Mouse (Mus musculus) intestine, embryonic 16.5 days (tissue): ENCODE measurements around the gene Phf10. TPM values are rescaled to one million over a fixed set of nuclear protein-coding genes. Genes with fewer than 3 reads are reported as not detected.
A peak's percentile ranks its signal among the peaks of the same experiment; 100 is the strongest.
"Not testable (repeated sequence)": the region's sequence is repeated elsewhere in the genome, so short reads cannot be mapped to it uniquely, and the experiment has no call there.

Experiments
- ATAC-seq: fragments of 200-750 bp; cut with Nextera tagmentation; 2 replicates; pipeline ENCODE4 v1.8.0; 2017; ENCODE audit warnings: moderate TSS enrichment, moderate library complexity
- H3K27ac ChIP-seq: fragments of 300-500 bp; sonication (generic); 2 replicates; pipeline ENCODE4 v1.5.1; 2014; ENCODE audit warnings: mild to moderate bottlenecking, low read length
- H3K27me3 ChIP-seq: fragments of 300-500 bp; sonication (generic); replicated peaks from 2 replicates; pipeline ENCODE4 v1.6.1; 2014; ENCODE audit warnings: low read length, control low read depth, mixed read lengths; ENCODE audit not compliant: control insufficient read depth, insufficient read depth
- H3K36me3 ChIP-seq: fragments of 300-500 bp; sonication (generic); 2 replicates; pipeline ENCODE4 v1.6.1; 2014; ENCODE audit warnings: low read length, control low read depth; ENCODE audit not compliant: control insufficient read depth, insufficient read depth
- H3K4me1 ChIP-seq: fragments of 300-500 bp; sonication (generic); 2 replicates; pipeline ENCODE4 v1.6.1; 2014; ENCODE audit warnings: low read length, control low read depth, mixed read lengths; ENCODE audit not compliant: control insufficient read depth, insufficient read depth
- H3K4me2 ChIP-seq: fragments of 300-500 bp; sonication (generic); 2 replicates; pipeline ENCODE4 v1.6.1; 2014; ENCODE audit warnings: low read depth, low read length, control low read depth
- H3K4me3 ChIP-seq: fragments of 300-500 bp; sonication (generic); 2 replicates; pipeline ENCODE4 v1.5.1; 2014; ENCODE audit warnings: mild to moderate bottlenecking, low read length
- H3K9ac ChIP-seq: fragments of 300-500 bp; sonication (generic); 2 replicates; pipeline ENCODE4 v1.6.1; 2014; ENCODE audit warnings: low read depth, low read length
- H3K9me3 ChIP-seq: fragments of 300-500 bp; sonication (generic); 2 replicates; pipeline ENCODE4 v1.6.1; 2016; ENCODE audit warnings: low read length, control low read depth; ENCODE audit not compliant: control insufficient read depth
- WGBS: fragments of 180-500 bp; shearing (Covaris S2); extraction: QIAGEN DNeasy Blood & Tissue Kit; methylation state at CpG from one replicate; pipeline ENCODE4 v1.1.7; 2014; 5-methylcytosine and 5-hydroxymethylcytosine counted together
- polyA plus RNA-seq: library from polyadenylated mRNA; unstranded; fragments of >200 nt; fragmentation: Nextera tagmentation; extraction: Ambion mirVana; gene quantifications from 2 replicates; pipeline ENCODE4 v1.2.1, GENCODE M21; 2015

Phf10 gene
- polyA plus RNA-seq, 1 experiment from 2014 or later: 27.5 TPM

DNA sequence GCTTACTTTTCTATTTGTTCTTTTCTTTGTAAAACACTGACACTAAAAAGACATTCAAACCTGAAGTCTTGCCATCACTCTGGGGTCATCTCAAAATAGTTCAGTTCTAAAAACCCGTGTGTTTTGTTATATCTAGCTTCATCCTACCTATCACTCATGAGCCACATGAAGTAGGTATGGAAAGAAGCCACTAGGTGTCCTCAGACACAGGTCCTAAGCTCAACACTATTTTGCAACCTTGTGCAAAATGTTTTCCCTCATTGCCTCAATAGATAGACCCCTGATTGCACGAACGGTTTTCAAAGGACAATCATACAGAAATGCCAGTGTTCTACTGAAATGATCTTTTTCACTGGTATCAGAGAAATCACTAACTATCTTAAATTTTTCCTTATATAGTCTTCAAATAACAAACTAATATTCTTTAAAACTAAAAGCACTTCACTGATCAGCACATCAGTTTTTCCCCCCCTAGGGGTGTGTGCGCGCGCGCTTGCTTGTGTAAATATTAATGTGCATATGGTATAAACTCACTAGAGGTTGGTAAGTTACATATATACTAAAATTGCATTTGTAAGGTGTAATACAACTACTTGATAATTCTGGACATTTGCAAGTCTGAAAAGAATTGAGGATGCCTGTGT, 16.8 kb upstream of the Phf10 start:
- H3K9ac ChIP-seq, H3K4me2 ChIP-seq, H3K4me1 ChIP-seq, H3K27me3 ChIP-seq, H3K27ac ChIP-seq, H3K9me3 ChIP-seq, H3K36me3 ChIP-seq, H3K4me3 ChIP-seq: not testable (repeated sequence)
- peak; percentile 26; the same call in 1 of the 2 replicates for ATAC-seq
- 2% methylated on average over 4 of the region's 7 CpGs for WGBS

DNA sequence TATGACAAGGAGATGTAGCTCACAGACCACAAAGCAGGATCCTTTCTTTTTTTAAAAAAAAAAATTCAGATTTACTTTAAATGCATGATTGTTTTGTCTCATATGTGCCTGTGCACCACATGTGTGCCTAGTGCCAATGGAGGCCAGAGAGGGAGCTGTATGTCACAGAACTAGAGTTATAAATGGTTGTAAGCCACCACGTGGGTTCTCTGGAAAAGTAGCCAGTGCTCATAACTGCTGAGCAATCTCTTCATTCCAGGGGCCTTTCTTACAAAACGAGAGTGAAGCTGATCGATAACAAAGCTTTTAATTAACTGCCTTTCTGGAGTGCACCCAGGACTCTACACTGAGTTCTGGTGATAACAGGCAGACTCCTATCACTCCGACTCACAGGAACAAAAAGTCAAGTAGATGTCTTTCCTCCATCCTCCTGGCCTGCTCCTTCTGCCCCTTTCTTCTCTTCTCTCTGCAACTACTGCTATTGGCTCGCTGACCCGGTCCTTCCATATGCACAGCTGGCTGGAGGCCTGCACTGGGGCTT, 7.4 kb upstream of the Phf10 start:
- H3K4me1 ChIP-seq, H3K27ac ChIP-seq, H3K9me3 ChIP-seq, H3K4me2 ChIP-seq, ATAC-seq, H3K9ac ChIP-seq, H3K27me3 ChIP-seq, H3K36me3 ChIP-seq, H3K4me3 ChIP-seq: not testable (repeated sequence)
- WGBS: no CpG with 5 or more reads among the region's 6 CpGs

DNA sequence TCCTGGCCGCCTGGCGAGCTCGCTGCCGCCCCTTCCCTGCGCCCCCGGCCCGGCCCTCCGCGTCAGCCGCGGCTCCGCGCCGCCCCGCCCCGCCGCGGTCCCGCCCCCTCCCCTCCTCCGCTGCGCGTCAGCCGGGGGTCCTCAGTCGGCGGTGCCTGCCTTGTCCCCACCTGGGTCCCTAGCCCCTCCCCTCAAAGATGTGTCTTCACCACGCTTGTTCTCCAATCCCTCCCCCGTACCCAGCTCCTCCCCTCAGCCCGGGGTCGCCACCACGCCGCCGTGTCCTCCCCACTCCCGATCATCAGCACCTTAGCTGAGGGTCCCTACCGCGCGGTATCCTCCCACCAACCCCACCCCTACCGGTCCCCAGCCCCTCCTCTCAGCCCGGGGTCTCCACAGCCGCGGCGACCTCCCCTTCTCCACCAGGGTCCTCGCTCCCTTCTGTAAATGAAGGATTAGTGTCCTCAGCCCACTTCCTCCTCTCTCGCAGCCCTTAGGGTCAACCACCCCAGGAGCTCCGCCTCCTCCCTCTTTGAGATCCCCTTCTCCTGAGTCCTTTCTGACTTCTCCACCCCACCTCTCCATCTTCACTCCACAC, 583 bp upstream of the Phf10 start:
- not testable (repeated sequence) for H3K9me3 ChIP-seq, H3K36me3 ChIP-seq, H3K4me2 ChIP-seq, H3K9ac ChIP-seq, H3K27me3 ChIP-seq, H3K4me1 ChIP-seq, H3K27ac ChIP-seq, H3K4me3 ChIP-seq
- ATAC-seq: peak; percentile 86
- WGBS: no CpG with 5 or more reads among the region's 44 CpGs

DNA sequence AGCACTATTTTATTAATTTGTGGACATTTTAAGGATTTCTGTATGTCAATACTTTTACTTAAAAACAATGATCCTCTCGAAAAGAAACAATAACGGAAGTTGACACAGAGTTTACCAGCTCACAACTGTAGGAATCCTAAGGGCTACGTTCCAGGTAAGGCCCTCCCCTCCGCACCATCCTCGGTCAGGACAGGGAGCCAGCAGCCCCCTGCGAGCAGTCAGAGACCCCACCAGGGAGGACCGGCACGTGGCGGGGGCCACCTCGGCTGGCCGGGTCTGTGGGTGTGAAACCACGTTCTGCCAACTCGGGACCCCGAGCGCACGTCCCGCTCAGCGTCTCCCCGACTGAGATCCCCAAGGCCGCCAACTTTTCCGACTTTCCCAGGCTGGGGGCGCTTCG, 553 bp downstream of the Phf10 start:
- no peaks in the 10 kb centered on the region for H3K9me3 ChIP-seq
- H3K4me3 ChIP-seq: peak overlapping the region; percentile 73
- H3K36me3 ChIP-seq: no peaks in the 10 kb centered on the region
- H3K27ac ChIP-seq: no peak overlapping the region
- peak overlapping the region; percentile 83 for H3K9ac ChIP-seq
- peak overlapping the region; percentile 86 for H3K4me2 ChIP-seq
- under 1% methylated on average over 20 of the region's 23 CpGs for WGBS
- peaks cover 3% of the 10 kb centered on the region for H3K4me1 ChIP-seq
- no peaks in the 10 kb centered on the region for H3K27me3 ChIP-seq
- ATAC-seq: peak; percentile 41

DNA sequence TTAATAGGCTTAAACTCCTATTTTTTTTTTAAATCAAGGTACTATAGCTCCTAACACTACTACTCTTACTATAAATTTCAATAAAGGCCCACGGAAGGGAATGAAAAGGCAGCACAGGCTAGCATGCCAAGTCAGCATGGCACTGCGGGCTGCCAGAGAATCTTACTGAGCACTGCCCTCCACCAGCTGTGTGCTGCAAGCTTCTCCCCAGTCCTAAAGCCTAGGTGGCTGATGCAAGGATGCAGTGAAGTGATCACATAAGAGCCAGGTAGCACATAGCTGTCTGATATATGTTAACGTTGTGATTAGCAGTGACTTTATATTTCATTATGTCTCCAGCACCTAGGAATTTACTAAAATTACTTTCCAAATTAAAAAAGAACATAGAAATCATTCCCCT, 1.1 kb downstream of the Phf10 start:
- no peaks in the 10 kb centered on the region for H3K36me3 ChIP-seq
- peak overlapping the region; percentile 57; the same call in 1 of the 2 replicates for H3K9ac ChIP-seq
- no peak overlapping the region for H3K27ac ChIP-seq
- peak overlapping the region; percentile 59 for H3K4me2 ChIP-seq
- ATAC-seq: no peak
- H3K27me3 ChIP-seq: no peaks in the 10 kb centered on the region
- no peaks in the 10 kb centered on the region for H3K9me3 ChIP-seq
- WGBS: 30% methylated on average over 3 of the region's 3 CpGs
- H3K4me3 ChIP-seq: peak overlapping the region; percentile 38; the same call in 1 of the 2 replicates
- H3K4me1 ChIP-seq: peaks cover 3% of the 10 kb centered on the region

DNA sequence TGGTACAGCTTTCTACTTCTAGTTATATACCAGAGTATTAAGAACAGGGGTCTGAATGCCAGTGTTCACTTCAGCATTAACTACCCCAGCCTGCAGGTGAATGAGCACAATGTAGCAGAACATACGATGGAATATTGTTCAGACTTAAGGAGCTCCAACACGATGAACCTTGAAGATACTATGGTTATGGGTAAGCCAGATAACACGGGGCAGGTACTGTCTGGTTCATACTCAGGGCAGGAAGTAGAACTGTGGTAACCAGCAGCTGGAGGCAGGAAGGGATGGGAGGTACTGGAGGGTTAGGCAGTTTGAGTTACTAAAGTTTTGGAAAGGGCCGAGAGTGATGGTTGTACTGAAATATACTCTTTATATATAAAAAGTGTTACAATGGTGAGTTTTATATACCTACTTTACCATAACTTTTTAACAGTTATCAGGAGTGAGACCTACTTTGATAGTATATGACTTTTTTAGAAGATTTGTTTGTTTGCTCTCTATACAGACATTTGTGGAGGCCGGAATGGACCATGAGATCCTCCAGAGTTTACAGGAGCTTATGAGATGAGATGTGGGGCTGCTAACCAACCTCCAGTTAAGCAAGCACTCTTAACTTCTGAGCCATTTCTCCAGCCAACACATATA, 2.3 kb downstream of the Phf10 start:
- Histone ChIP-seq H3K4me2 (no peak overlapping the region), H3K27ac (no peak overlapping the region), H3K27me3 (no peaks in the 10 kb centered on the region), H3K4me3 (no peak overlapping the region), H3K9me3 (no peaks in the 10 kb centered on the region), H3K36me3 (peaks cover 3% of the 10 kb centered on the region; the same call in 1 of the 2 replicates), H3K9ac (no peak overlapping the region), H3K4me1 (peaks cover 3% of the 10 kb centered on the region)
- 86% methylated on average over 5 of the region's 5 CpGs for WGBS
- ATAC-seq: no peak

DNA sequence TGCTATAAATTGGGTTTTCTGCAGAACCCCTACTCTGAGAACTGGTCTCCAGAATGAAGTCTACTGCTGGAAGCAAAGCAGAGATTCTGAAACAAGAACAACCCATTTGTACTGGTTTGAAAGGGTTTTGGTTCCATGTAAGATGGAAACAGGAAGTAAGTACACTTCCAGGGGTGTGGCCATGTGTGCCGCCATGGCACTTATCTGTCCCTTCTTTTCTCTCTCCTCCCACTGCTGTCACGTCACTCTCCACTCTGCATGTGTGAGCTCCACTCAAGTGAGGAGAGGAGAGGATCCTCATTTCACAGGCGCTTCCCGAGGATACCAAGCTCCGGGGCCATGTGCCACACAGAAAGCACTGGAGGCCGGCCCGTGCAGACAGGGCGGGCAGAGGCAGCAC, 7.6 kb downstream of the Phf10 start:
- WGBS: 88% methylated on average over 8 of the region's 8 CpGs
- Histone ChIP-seq H3K36me3 (peaks cover 11% of the 10 kb centered on the region; the same call in 1 of the 2 replicates), H3K4me1 (no peaks in the 10 kb centered on the region), H3K9ac (no peak overlapping the region), H3K27ac (no peak overlapping the region), H3K4me3 (no peak overlapping the region), H3K27me3 (no peaks in the 10 kb centered on the region), H3K4me2 (no peak overlapping the region), H3K9me3 (no peaks in the 10 kb centered on the region)
- no peak for ATAC-seq

DNA sequence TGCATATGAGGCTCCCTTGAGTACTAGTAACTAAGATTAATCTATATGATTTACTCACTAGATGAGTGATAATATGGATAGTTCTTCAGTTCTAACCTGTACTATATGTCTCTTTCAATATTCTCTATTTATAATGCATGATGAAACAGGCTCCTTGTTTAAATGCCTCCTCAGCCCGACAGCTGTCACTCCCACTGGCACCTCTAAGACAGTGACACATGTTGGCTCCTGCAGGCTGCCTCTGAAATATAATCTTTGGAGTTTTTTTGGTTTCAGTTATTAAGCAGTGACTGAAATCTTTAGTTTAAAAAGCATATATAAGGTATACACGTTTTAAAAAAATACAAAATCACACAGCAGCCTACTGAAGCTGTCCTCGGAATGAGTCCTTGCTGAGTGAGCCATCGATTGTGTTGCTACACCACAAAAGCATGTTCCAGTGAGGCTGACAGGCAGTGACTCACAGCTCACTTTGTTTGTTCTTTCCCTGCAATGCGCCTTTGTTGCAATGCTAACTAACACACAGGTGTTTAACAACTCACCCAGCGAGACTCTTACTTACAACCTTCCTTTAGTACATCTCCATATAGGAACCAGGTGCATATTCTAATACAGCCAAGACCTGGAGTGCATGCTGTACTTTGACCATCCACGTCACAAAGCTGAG, 11.8 kb downstream of the Phf10 start:
- no peaks in the 10 kb centered on the region for H3K4me1 ChIP-seq
- H3K4me3 ChIP-seq: no peak overlapping the region
- WGBS: 84% methylated on average over 7 of the region's 7 CpGs
- H3K9me3 ChIP-seq: no peaks in the 10 kb centered on the region
- H3K36me3 ChIP-seq: peaks cover 11% of the 10 kb centered on the region; the same call in 1 of the 2 replicates
- H3K27ac ChIP-seq: no peak overlapping the region
- H3K9ac ChIP-seq: no peak overlapping the region
- H3K27me3 ChIP-seq: no peaks in the 10 kb centered on the region
- ATAC-seq: no peak
- H3K4me2 ChIP-seq: no peak overlapping the region

DNA sequence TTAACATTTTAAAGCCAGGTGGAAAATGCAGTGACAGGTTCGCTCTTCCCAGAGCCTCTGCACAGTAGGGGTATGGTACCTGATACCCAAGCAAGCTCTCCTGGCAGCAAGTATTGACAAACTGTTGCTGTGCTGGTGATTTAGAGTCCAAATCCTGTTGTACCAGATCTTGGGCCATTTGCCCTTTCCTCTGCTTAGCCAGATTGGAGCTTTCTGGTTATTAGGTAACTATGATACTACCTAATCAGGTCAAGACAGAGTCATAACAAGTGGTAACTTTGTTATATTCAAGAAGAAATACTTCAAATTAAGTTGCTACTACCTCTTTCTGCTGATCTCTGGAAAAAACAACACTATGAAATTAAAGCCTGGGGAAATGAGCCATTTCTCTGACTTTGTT, 16.5 kb downstream of the Phf10 start:
- Histone ChIP-seq H3K27ac (no peak overlapping the region), H3K36me3 (no peaks in the 10 kb centered on the region), H3K9me3 (no peaks in the 10 kb centered on the region), H3K4me3 (0 out of 2 replicates have a peak overlapping the region, but pooled peaks have one; percentile 0), H3K4me1 (peaks cover 5% of the 10 kb centered on the region), H3K27me3 (no peaks in the 10 kb centered on the region), H3K9ac (no peak overlapping the region), H3K4me2 (no peak overlapping the region)
- ATAC-seq: no peak
- 86% methylated on average over 1 of the region's 1 CpGs for WGBS
